Mouse (Mus musculus) forebrain, postnatal 0 days (tissue): ENCODE results near the gene Mogs. TPM values are rescaled to one million over a fixed set of nuclear protein-coding genes. Genes with fewer than 3 reads are reported as not detected.

Experiments used
- ATAC-seq: fragments of 200-750 bp; cut with Nextera tagmentation; 2 replicates; pipeline ENCODE4 v1.8.0; 2017; ENCODE audit warnings: mild to moderate bottlenecking, moderate library complexity
- DNase-seq: peaks from one replicate; pipeline ENCODE4 v3.0.0-alpha.2; 2015
- H3K27ac ChIP-seq: fragments of 300-500 bp; sonication (generic); 2 replicates; pipeline ENCODE4 v1.5.1; 2014; ENCODE audit warnings: low read depth, mild to moderate bottlenecking, antibody characterized with exemption, low read length, moderate library complexity, mixed read lengths
- H3K27me3 ChIP-seq: fragments of 300-500 bp; sonication (generic); 2 replicates; pipeline ENCODE4 v1.6.1; 2014; ENCODE audit warnings: mild to moderate bottlenecking, low read length, mixed read lengths; ENCODE audit not compliant: insufficient read depth
- H3K36me3 ChIP-seq: fragments of 300-500 bp; sonication (generic); 2 replicates; pipeline ENCODE4 v1.6.1; 2014; ENCODE audit warnings: mild to moderate bottlenecking, moderate library complexity; ENCODE audit not compliant: insufficient read depth
- H3K4me1 ChIP-seq: fragments of 300-500 bp; sonication (generic); 2 replicates; pipeline ENCODE4 v1.6.1; 2014; ENCODE audit warnings: antibody characterized with exemption; ENCODE audit not compliant: insufficient read depth
- H3K4me2 ChIP-seq: fragments of 300-500 bp; sonication (generic); 2 replicates; pipeline ENCODE4 v1.6.1; 2014; ENCODE audit warnings: low read depth, mild to moderate bottlenecking, moderate library complexity
- H3K4me3 ChIP-seq: fragments of 300-500 bp; sonication (generic); 2 replicates; pipeline ENCODE4 v1.5.1; 2014; ENCODE audit warnings: low read depth, low read length, mixed read lengths
- H3K9ac ChIP-seq: fragments of 300-500 bp; sonication (generic); 2 replicates; pipeline ENCODE4 v1.6.1; 2014; ENCODE audit warnings: mild to moderate bottlenecking
- H3K9me3 ChIP-seq: fragments of 300-500 bp; sonication (generic); 2 replicates; pipeline ENCODE4 v1.6.1; 2016; ENCODE audit warnings: low read length
- CTCF ChIP-seq: sonication (generic); IDR thresholded peaks from 2 replicates; pipeline ENCODE4 v1.5.1; 2016; ENCODE audit warnings: antibody characterized with exemption, control low read depth, low read depth
- WGBS: fragments of 180-500 bp; shearing (Covaris S2); extraction: QIAGEN DNeasy Blood & Tissue Kit; methylation state at CpG from one replicate; pipeline ENCODE4 v1.1.7; 2014; 5-methylcytosine and 5-hydroxymethylcytosine counted together
- polyA plus RNA-seq: library from polyadenylated mRNA; unstranded; fragments of >200 nt; fragmentation: Nextera tagmentation; extraction: Ambion mirVana; gene quantifications from 2 replicates; pipeline ENCODE4 v1.2.1, GENCODE M21; 2015
- total RNA-seq: library from RNA; depleted of rRNA; stranded (reverse); fragments of >200 nt; gene quantifications from 2 replicates; pipeline ENCODE4 v1.2.3, GENCODE M21; 2014

Gene Mogs
- total and polyA plus RNA-seq, 2 experiments from 2014 or later, result 17.4 to 43.5 TPM

DNA sequence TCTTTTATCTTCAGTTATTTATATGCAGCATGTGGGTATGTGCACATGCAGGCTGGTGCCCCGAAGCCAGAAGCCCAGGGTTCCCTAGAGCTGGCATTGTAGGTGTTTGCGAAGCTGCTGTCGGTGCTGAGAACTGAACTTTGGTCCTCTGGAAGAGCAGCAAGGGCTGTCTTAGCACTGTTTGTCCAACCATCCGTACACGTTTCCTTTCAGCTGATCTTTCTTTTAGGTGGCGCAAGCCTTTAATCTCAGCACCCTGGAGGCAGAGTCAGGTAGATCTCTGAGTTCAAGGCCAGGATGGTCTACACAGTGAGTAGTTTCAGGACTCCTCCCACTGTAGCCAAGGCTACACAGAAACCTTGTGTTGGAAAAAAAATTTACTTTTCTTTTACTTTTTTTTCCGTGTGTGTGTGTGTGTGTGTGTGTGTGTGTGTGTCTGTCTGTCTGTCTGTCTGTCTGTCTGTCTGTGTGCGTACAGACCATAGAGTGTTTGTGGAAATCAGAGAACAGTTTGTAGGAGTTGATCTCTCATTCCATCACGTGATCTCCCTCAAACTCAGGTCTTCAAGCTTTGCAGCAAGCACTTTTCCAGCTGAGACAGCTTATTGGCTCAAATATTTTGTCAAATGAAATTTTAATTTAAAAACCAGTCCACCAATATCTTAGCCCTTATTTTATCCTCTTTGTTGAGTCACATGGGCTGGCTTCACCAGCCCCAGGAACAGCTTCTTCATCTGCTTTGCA is 17.1 kb downstream of the Mogs start:
- DNase-seq (no peak), ATAC-seq (no peak)
- Histone ChIP-seq H3K4me3 (no peak overlapping the region), H3K9me3 (no peaks in the 10 kb centered on the region), H3K9ac (no peak overlapping the region), H3K36me3 (no peaks in the 10 kb centered on the region), H3K27ac (no peak overlapping the region), H3K4me2 (no peak overlapping the region), H3K27me3 (peaks cover 10% of the 10 kb centered on the region; the same call in 1 of the 2 replicates), H3K4me1 (no peaks in the 10 kb centered on the region)
- 86% methylated on average over 9 of the region's 9 CpGs for WGBS
- TF ChIP-seq CTCF, result no peak

GRCm38 (mm10) chr6:83134226-83134625 is 18.9 kb downstream of the Mogs start:
- Histone ChIP-seq H3K4me3 (no peak overlapping the region), H3K27me3 (peaks cover 10% of the 10 kb centered on the region; the same call in 1 of the 2 replicates), H3K9me3 (no peaks in the 10 kb centered on the region), H3K36me3 (no peaks in the 10 kb centered on the region), H3K4me2 (no peak overlapping the region), H3K4me1 (no peaks in the 10 kb centered on the region), H3K27ac (no peak overlapping the region), H3K9ac (no peak overlapping the region)
- TF ChIP-seq CTCF, result no peak
- 68% methylated on average over 3 of the region's 3 CpGs for WGBS
- ATAC-seq, result no peak
- DNase-seq, result no peak

DNA sequence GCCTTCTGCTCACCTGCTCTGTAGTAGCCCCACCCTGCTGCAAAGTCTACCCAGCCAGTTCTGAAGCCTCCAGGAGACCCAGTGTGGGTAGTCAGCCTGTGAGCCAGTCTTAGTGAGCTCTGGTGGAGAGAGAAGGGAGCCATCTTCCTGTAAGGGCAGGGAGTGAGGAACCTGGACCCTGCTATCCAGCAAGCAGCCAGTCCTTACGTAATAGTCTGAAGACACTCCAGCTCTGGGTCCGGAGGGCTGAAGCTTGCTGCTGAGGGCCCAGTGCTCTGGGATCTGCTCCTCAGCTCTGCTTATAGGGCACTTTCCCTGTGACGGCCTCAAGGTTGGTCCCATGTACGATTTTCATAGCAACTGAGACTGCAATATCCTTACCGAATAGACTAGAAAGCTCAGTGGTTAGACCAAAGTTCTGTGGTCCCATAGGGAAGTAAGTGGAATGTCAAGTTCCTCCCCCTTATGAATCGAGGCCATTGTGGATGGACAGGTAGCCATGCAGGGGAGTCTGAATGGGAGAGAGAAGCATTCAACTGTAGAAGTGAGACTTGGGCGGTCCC is 19.7 kb downstream of the Mogs start, which contains the start of gene Rtkn:
Gene Rtkn (plus strand): TSS at position 513 of the 563 bp plus-strand sequence.
- DNase-seq, result no peak
- H3K4me1 ChIP-seq, result no peaks in the 10 kb centered on the region
- no peak for ATAC-seq
- H3K9me3 ChIP-seq, result no peaks in the 10 kb centered on the region
- TF ChIP-seq CTCF, result no peak
- peaks cover 10% of the 10 kb centered on the region; the same call in 1 of the 2 replicates for H3K27me3 ChIP-seq
- no peak within 1 kb of the TSS for H3K27ac ChIP-seq
- H3K4me2 ChIP-seq, result peak within 1 kb of the TSS; percentile 48
- H3K4me3 ChIP-seq, result no peak within 1 kb of the TSS
- no peaks in the 10 kb centered on the region for H3K36me3 ChIP-seq
- 60% methylated on average over 7 of the region's 7 CpGs for WGBS
- H3K9ac ChIP-seq, result no peak within 1 kb of the TSS

- Histone ChIP-seq H3K4me2 (peak overlapping the region; percentile 48), H3K27ac (no peak overlapping the region), H3K9me3 (no peaks in the 10 kb centered on the region), H3K36me3 (no peaks in the 10 kb centered on the region), H3K4me1 (no peaks in the 10 kb centered on the region), H3K4me3 (no peak overlapping the region), H3K27me3 (peaks cover 10% of the 10 kb centered on the region; the same call in 1 of the 2 replicates), H3K9ac (no peak overlapping the region)
- WGBS, result 9% methylated on average over 37 of the region's 37 CpGs
- no peak for DNase-seq
- no peak for TF ChIP-seq CTCF
- no peak for ATAC-seq
These were observed 20.4 kb downstream of the Mogs start for GRCm38 (mm10) chr6:83135571-83136161.

DNA sequence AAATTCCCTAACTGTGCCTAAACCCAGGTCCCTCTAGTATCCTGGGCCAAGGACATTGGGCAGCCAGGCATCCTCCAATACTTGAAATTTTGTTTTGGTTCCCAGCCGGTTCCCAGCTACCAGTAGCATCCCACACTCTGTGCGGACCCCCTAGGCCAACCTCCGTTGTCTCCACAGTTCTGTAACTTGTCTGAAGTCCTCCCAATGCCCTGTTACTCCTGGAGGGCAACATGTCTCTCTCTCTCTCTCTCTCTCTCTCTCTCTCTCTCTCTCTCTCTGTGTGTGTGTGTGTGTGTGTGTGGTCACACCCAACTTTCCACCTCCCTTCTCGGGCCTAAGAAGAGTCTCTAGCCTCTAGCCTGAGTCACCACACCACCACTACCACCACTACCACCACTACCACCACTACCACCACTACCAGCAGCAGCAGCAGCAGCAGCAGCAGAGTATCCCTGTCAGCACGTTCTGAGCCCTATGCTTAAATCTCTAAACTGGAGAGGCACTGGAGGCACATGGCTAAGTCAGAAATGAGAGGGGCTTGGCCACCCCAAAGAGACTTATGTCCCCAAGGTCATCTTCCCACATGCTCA is 21.1 kb downstream of the Mogs start:
- Histone ChIP-seq H3K9ac (no peak overlapping the region), H3K4me2 (peak overlapping the region; percentile 48; the same call in 1 of the 2 replicates), H3K9me3 (no peaks in the 10 kb centered on the region), H3K36me3 (no peaks in the 10 kb centered on the region), H3K27me3 (peaks cover 10% of the 10 kb centered on the region), H3K27ac (no peak overlapping the region; the same call in 1 of the 2 replicates), H3K4me1 (no peaks in the 10 kb centered on the region), H3K4me3 (no peak overlapping the region)
- ATAC-seq, result no peak
- DNase-seq, result no peak
- no peak for TF ChIP-seq CTCF
- 22% methylated on average over 5 of the region's 5 CpGs for WGBS

GRCm38 (mm10) chr6:83136881-83137575 is 21.7 kb downstream of the Mogs start:
- H3K4me3 ChIP-seq, result peak overlapping the region; percentile 26
- H3K27me3 ChIP-seq, result peaks cover 14% of the 10 kb centered on the region
- ATAC-seq, result peak; percentile 64
- 2% methylated on average over 26 of the region's 26 CpGs for whole genome bisulfite sequencing
- no peak for TF ChIP-seq CTCF
- H3K36me3 ChIP-seq, result no peaks in the 10 kb centered on the region
- H3K9ac ChIP-seq, result peak overlapping the region; percentile 48
- peak overlapping the region; percentile 72 for H3K27ac ChIP-seq
- H3K9me3 ChIP-seq, result no peaks in the 10 kb centered on the region
- no peaks in the 10 kb centered on the region for H3K4me1 ChIP-seq
- peak; percentile 44 for DNase-seq
- H3K4me2 ChIP-seq, result peak overlapping the region; percentile 48
